In genomic region chr19:57275166-57275953, GRCm38 (mm10) we compare ENCODE assay signal across 8 mouse cellular contexts. TPM values are rescaled to one million over a fixed set of nuclear protein-coding genes. Genes with fewer than 3 reads are reported as not detected.
DNase-seq lines count a peak whose midpoint lies in the region; ATAC-seq and TF ChIP-seq lines count a peak whose summit lies in the region.

No protein-coding gene starts in this region.

- H3K4me1 ChIP-seq in heart, embryonic 12.5 days (replicated peaks) = peaks cover 45% of the 10 kb centered on the region
- H3K4me1 ChIP-seq in embryonic facial prominence, embryonic 12.5 days = peaks cover 29% of the 10 kb centered on the region
- H3K4me1 ChIP-seq in liver, postnatal 0 days (ENCODE audit: insufficient read depth) = peaks cover 20% of the 10 kb centered on the region

- H3K36me3 ChIP-seq in heart, embryonic 12.5 days = no peaks in the 10 kb centered on the region
- H3K36me3 ChIP-seq in embryonic facial prominence, embryonic 12.5 days = no peaks in the 10 kb centered on the region
- no peaks in the 10 kb centered on the region for H3K36me3 ChIP-seq in liver, postnatal 0 days (replicated peaks; ENCODE audit: insufficient read depth, low read length)

- H3K9ac ChIP-seq in heart, embryonic 12.5 days = no peak overlapping the region
- no peak overlapping the region for H3K9ac ChIP-seq in embryonic facial prominence, embryonic 12.5 days
- peak overlapping the region; percentile 38 for H3K9ac ChIP-seq in liver, postnatal 0 days (replicated peaks)

- H3K9me3 ChIP-seq in heart, embryonic 12.5 days (replicated peaks) = no peaks in the 10 kb centered on the region
- no peaks in the 10 kb centered on the region for H3K9me3 ChIP-seq in embryonic facial prominence, embryonic 12.5 days
- H3K9me3 ChIP-seq in liver, postnatal 0 days (ENCODE audit: low read length) = no peaks in the 10 kb centered on the region

- H3K4me3 ChIP-seq in heart, embryonic 12.5 days = no peak overlapping the region
- H3K4me3 ChIP-seq in embryonic facial prominence, embryonic 12.5 days = no peak overlapping the region
- peak overlapping the region; percentile 30 for H3K4me3 ChIP-seq in liver, postnatal 0 days (ENCODE audit: low read depth, low read length)

- H3K27me3 ChIP-seq in heart, embryonic 12.5 days (replicated peaks) = no peaks in the 10 kb centered on the region
- 0 out of 2 replicates have a peak, but pooled peaks cover 6% of the 10 kb centered on the region for H3K27me3 ChIP-seq in embryonic facial prominence, embryonic 12.5 days
- no peaks in the 10 kb centered on the region for H3K27me3 ChIP-seq in liver, postnatal 0 days (ENCODE audit: insufficient read depth, low read length)

- H3K27ac ChIP-seq in heart, embryonic 12.5 days (ENCODE audit: poor library complexity, severe bottlenecking) = no peak overlapping the region
- H3K27ac ChIP-seq in embryonic facial prominence, embryonic 12.5 days = no peak overlapping the region
- peak overlapping the region; percentile 85 for H3K27ac ChIP-seq in liver, postnatal 0 days (ENCODE audit: low read depth)

- H3K4me2 ChIP-seq in heart, embryonic 12.5 days = peak overlapping the region; percentile 50
- peak overlapping the region; percentile 32 for H3K4me2 ChIP-seq in embryonic facial prominence, embryonic 12.5 days (replicated peaks)
- peak overlapping the region; percentile 65 for H3K4me2 ChIP-seq in liver, postnatal 0 days (ENCODE audit: low read depth, low read length)

- intact Hi-C loops in heart, postnatal 10 days (cut with DNase I) = no loop called here

- ATAC-seq in heart, embryonic 12.5 days (ENCODE audit: insufficient number of reproducible peaks, low FRiP score) = no peak
- no peak for ATAC-seq in embryonic facial prominence, embryonic 12.5 days (ENCODE audit: insufficient number of reproducible peaks, insufficient read depth, low FRiP score, low TSS enrichment)
- ATAC-seq in liver, postnatal 0 days = peak; percentile 70

- 63% methylated on average over 15 of the region's 15 CpGs for WGBS in heart, embryonic 12.5 days
- 38% methylated on average over 15 of the region's 15 CpGs for WGBS in embryonic facial prominence, embryonic 12.5 days
- WGBS in liver, postnatal 0 days (ENCODE audit: insufficient replicate concordance) = 57% methylated on average over 15 of the region's 15 CpGs

- DNase-seq in heart, postnatal 10 days = no peak
- peak; percentile 82 for DNase-seq in kidney, adult 11 months
- no peak for DNase-seq in liver, postnatal 0 days
- DNase-seq in adipocyte (ENCODE audit: low spot score) = no peak
- DNase-seq in gastrocnemius, postnatal 4 days (ENCODE audit: low spot score in 2 of 2) = no peak
- no peak for DNase-seq in c-Kit-positive CD71-positive TER-119-positive erythroid progenitor cells, embryonic 14.5 days (ENCODE audit: low spot score)

- TF ChIP-seq EP300 in liver, postnatal 0 days (IDR thresholded peaks at IDR 0.05; ENCODE audit: low read depth) = no peak

- no peak for TF ChIP-seq CTCF in liver, postnatal 0 days (IDR thresholded peaks at IDR 0.05; ENCODE audit: low read depth)

RNA-seq across cellular contexts. Expression of gene Ablim1, which starts 39.4 kb away (rescaled TPM):
- polyA plus RNA-seq in heart, embryonic 12.5 days (2016; fragmentation: Nextera tagmentation; extraction: Ambion mirVana) = 53.4 and 53.5 TPM in 2 replicates
- 100 to 1,000 TPM; 397 to 585 TPM for total RNA-seq in heart, postnatal 10 days (2021)
- polyA plus RNA-seq in embryonic facial prominence, embryonic 12.5 days (2016; fragmentation: Nextera tagmentation; extraction: Ambion mirVana) = 31.1 and 32.0 TPM in 2 replicates
- 11.5 and 12.0 TPM in 2 replicates for polyA plus RNA-seq in liver, postnatal 0 days (2015; fragmentation: Nextera tagmentation; extraction: Ambion mirVana)
- total RNA-seq in gastrocnemius, postnatal 4 days (2021) = 10 to 100 TPM; 56.8 to 65.5 TPM
